Mouse (Mus musculus): ENCODE measurements around the gene Ptgs2. TPM values are rescaled to one million over a fixed set of nuclear protein-coding genes. Genes with fewer than 3 reads are reported as not detected.

The Ptgs2 gene
- polyA plus RNA-seq, 1 experiment from 2014 or later = 0.09 TPM

Small RNA genes lying within 50 kb of the gene (microRNA-seq; reads per million reads assigned to microRNA genes)
- gene Gm44329 = not detected

Other genes with a start within 250 kb of the Ptgs2 start
- 12.6 and 14.0 TPM in 2 replicates for gene Pla2g4a, start 138.7 kb upstream of the Ptgs2 start, polyA plus RNA-seq (2015; fragmentation: Nextera tagmentation; extraction: Ambion mirVana)
- not detected in 2 replicates for gene Pdc, start 219.4 kb downstream of the Ptgs2 start, polyA plus RNA-seq (2015; fragmentation: Nextera tagmentation; extraction: Ambion mirVana)

Measured in lung, embryonic 15.5 days (tissue).